Mouse (Mus musculus) midbrain, postnatal 0 days (tissue): Measurements from ENCODE around the gene Ldhc. TPM values are rescaled to one million over a fixed set of nuclear protein-coding genes. Genes with fewer than 3 reads are reported as not detected.

Source experiments
- ATAC-seq: fragments of 200-750 bp; cut with Nextera tagmentation; 2 replicates; pipeline ENCODE4 v1.8.0; 2017; ENCODE audit warnings: moderate number of reproducible peaks, mild to moderate bottlenecking, moderate TSS enrichment, moderate library complexity; ENCODE audit not compliant: low FRiP score
- DNase-seq: peaks from one replicate; pipeline ENCODE4 v3.0.0-alpha.2; 2015; ENCODE audit warnings: low spot score
- H3K27ac ChIP-seq: fragments of 300-500 bp; sonication (generic); 2 replicates; pipeline ENCODE4 v1.5.1; 2014; ENCODE audit warnings: low read depth, mild to moderate bottlenecking, low read length, mixed read lengths
- H3K27me3 ChIP-seq: fragments of 300-500 bp; sonication (generic); 2 replicates; pipeline ENCODE4 v1.6.1; 2014; ENCODE audit warnings: low read length, control low read depth, mixed read lengths; ENCODE audit not compliant: insufficient read depth
- H3K36me3 ChIP-seq: fragments of 300-500 bp; sonication (generic); 2 replicates; pipeline ENCODE4 v1.6.1; 2014; ENCODE audit warnings: low read length, control low read depth, mixed read lengths; ENCODE audit not compliant: insufficient read depth
- H3K4me1 ChIP-seq: fragments of 300-500 bp; sonication (generic); 2 replicates; pipeline ENCODE4 v1.6.1; 2014; ENCODE audit warnings: mild to moderate bottlenecking, control low read depth, antibody characterized with exemption, low read length, mixed read lengths; ENCODE audit not compliant: insufficient read depth
- H3K4me2 ChIP-seq: fragments of 300-500 bp; sonication (generic); 2 replicates; pipeline ENCODE4 v1.6.1; 2014; ENCODE audit warnings: low read depth, mild to moderate bottlenecking, low read length, mixed read lengths; ENCODE audit not compliant: poor library complexity, severe bottlenecking
- H3K4me3 ChIP-seq: fragments of 300-500 bp; sonication (generic); 2 replicates; pipeline ENCODE4 v1.5.1; 2014; ENCODE audit warnings: low read depth, mild to moderate bottlenecking, low read length, moderate library complexity
- H3K9ac ChIP-seq: fragments of 300-500 bp; sonication (generic); replicated peaks from 2 replicates; pipeline ENCODE4 v1.6.1; 2014; ENCODE audit warnings: mild to moderate bottlenecking, low read length, moderate library complexity, mixed read lengths; ENCODE audit not compliant: poor library complexity, severe bottlenecking
- H3K9me3 ChIP-seq: fragments of 300-500 bp; sonication (generic); 2 replicates; pipeline ENCODE4 v1.6.1; 2016; ENCODE audit warnings: low read length, control low read depth
- CTCF ChIP-seq: IDR thresholded peaks from 2 replicates; pipeline ENCODE4 v1.5.1; 2016; ENCODE audit warnings: antibody characterized with exemption, mild to moderate bottlenecking
- WGBS: fragments of 180-500 bp; shearing (Covaris S2); extraction: QIAGEN DNeasy Blood & Tissue Kit; methylation state at CpG from one replicate; pipeline ENCODE4 v1.1.7; 2014; 5-methylcytosine and 5-hydroxymethylcytosine counted together
- polyA plus RNA-seq: library from polyadenylated mRNA; unstranded; fragments of >200 nt; fragmentation: Nextera tagmentation; extraction: Ambion mirVana; gene quantifications from 2 replicates; pipeline ENCODE4 v1.2.1, GENCODE M21; 2015
- total RNA-seq: library from RNA; depleted of rRNA; stranded (reverse); fragments of >200 nt; gene quantifications from 2 replicates; pipeline ENCODE4 v1.2.3, GENCODE M21; 2014

Ldhc gene
- total and polyA plus RNA-seq, 2 experiments from 2014 or later, result 0.22 TPM; not detected in 1

GRCm38 (mm10) chr7:46855866-46856560 lies 5.0 kb upstream of the Ldhc start:
- peaks cover 35% of the 10 kb centered on the region for H3K36me3 ChIP-seq
- H3K27me3 ChIP-seq, result no peaks in the 10 kb centered on the region
- ATAC-seq, result no peak
- H3K27ac ChIP-seq, result no peak overlapping the region
- no peaks in the 10 kb centered on the region for H3K9me3 ChIP-seq
- no peaks in the 10 kb centered on the region for H3K4me1 ChIP-seq
- no peak for TF ChIP-seq CTCF
- DNase-seq, result no peak
- H3K4me2 ChIP-seq, result no peak overlapping the region
- H3K9ac ChIP-seq, result no peak overlapping the region
- no peak overlapping the region for H3K4me3 ChIP-seq
- WGBS, result 72% methylated on average over 7 of the region's 7 CpGs

GRCm38 (mm10) chr7:46857436-46857835 lies 3.6 kb upstream of the Ldhc start:
- Histone ChIP-seq H3K9me3 (no peaks in the 10 kb centered on the region), H3K36me3 (peaks cover 22% of the 10 kb centered on the region), H3K4me2 (no peak overlapping the region), H3K4me3 (no peak overlapping the region), H3K9ac (no peak overlapping the region), H3K27ac (no peak overlapping the region), H3K27me3 (no peaks in the 10 kb centered on the region), H3K4me1 (no peaks in the 10 kb centered on the region)
- no peak for ATAC-seq
- TF ChIP-seq CTCF, result no peak
- no peak for DNase-seq
- 84% methylated on average over 9 of the region's 9 CpGs for WGBS

- Histone ChIP-seq H3K4me1 (no peaks in the 10 kb centered on the region), H3K36me3 (peaks cover 10% of the 10 kb centered on the region), H3K4me2 (no peak overlapping the region), H3K27ac (no peak overlapping the region), H3K27me3 (no peaks in the 10 kb centered on the region), H3K9me3 (no peaks in the 10 kb centered on the region), H3K4me3 (no peak overlapping the region), H3K9ac (no peak overlapping the region)
- DNase-seq (no peak), ATAC-seq (no peak)
- WGBS, result 60% methylated on average over 6 of the region's 6 CpGs
- no peak for TF ChIP-seq CTCF
Measured at GRCm38 (mm10) chr7:46859031-46859430, 2.0 kb upstream of the Ldhc start.

- no peaks in the 10 kb centered on the region for H3K36me3 ChIP-seq
- no peak overlapping the region for H3K27ac ChIP-seq
- no peak overlapping the region for H3K4me3 ChIP-seq
- 86% methylated on average over 4 of the region's 4 CpGs for WGBS
- H3K9me3 ChIP-seq, result no peaks in the 10 kb centered on the region
- TF ChIP-seq CTCF, result no peak
- H3K9ac ChIP-seq, result no peak overlapping the region
- H3K4me1 ChIP-seq, result no peaks in the 10 kb centered on the region
- no peak for DNase-seq
- no peak for ATAC-seq
- H3K27me3 ChIP-seq, result no peaks in the 10 kb centered on the region
- H3K4me2 ChIP-seq, result no peak overlapping the region
Measured at GRCm38 (mm10) chr7:46871988-46872387, 11.0 kb downstream of the Ldhc start.

- H3K9me3 ChIP-seq, result no peaks in the 10 kb centered on the region
- DNase-seq (no peak), ATAC-seq (no peak)
- H3K27me3 ChIP-seq, result no peaks in the 10 kb centered on the region
- no peak overlapping the region for H3K27ac ChIP-seq
- WGBS, result 74% methylated on average over 4 of the region's 4 CpGs
- H3K4me2 ChIP-seq, result no peak overlapping the region
- H3K36me3 ChIP-seq, result 0 out of 2 replicates have a peak, but pooled peaks cover 4% of the 10 kb centered on the region
- no peak overlapping the region for H3K4me3 ChIP-seq
- no peak overlapping the region for H3K9ac ChIP-seq
- TF ChIP-seq CTCF, result no peak
- no peaks in the 10 kb centered on the region for H3K4me1 ChIP-seq
Measured at GRCm38 (mm10) chr7:46876841-46877240, 15.8 kb downstream of the Ldhc start.

- Histone ChIP-seq H3K9ac (no peak overlapping the region), H3K36me3 (0 out of 2 replicates have a peak, but pooled peaks cover 4% of the 10 kb centered on the region), H3K4me3 (no peak overlapping the region), H3K4me1 (no peaks in the 10 kb centered on the region), H3K27me3 (no peaks in the 10 kb centered on the region), H3K27ac (no peak overlapping the region), H3K9me3 (no peaks in the 10 kb centered on the region), H3K4me2 (no peak overlapping the region)
- TF ChIP-seq CTCF, result no peak
- WGBS, result 79% methylated on average over 6 of the region's 6 CpGs
- no peak for ATAC-seq
- DNase-seq, result no peak
Measured at GRCm38 (mm10) chr7:46877255-46877654, 16.3 kb downstream of the Ldhc start.
